Mouse (Mus musculus) macrophage (primary cell): ENCODE results near the gene Srpx2. TPM values are rescaled to one million over a fixed set of nuclear protein-coding genes. Genes with fewer than 3 reads are reported as not detected.

Source experiments
- H3K27ac ChIP-seq: fragments of 350-480 bp; formaldehyde crosslinking; 2 replicates; pipeline ENCODE4 v1.9.0; 2021
- H3K36me3 ChIP-seq: fragments of 350-480 bp; formaldehyde crosslinking; 2 replicates; pipeline ENCODE4 v1.9.0; 2021; ENCODE audit errors: inconsistent target
- H3K4me3 ChIP-seq: fragments of 350-480 bp; formaldehyde crosslinking; 2 replicates; pipeline ENCODE4 v1.9.0; 2021; ENCODE audit errors: inconsistent target
- H3K79me2 ChIP-seq: fragments of 350-480 bp; formaldehyde crosslinking; 2 replicates; pipeline ENCODE4 v1.9.0; 2021; ENCODE audit errors: inconsistent target
- WGBS: methylation state at CpG from one replicate; pipeline ENCODE4 v1.1.7; 2026; ENCODE audit warnings: inconsistent platforms; ENCODE audit not compliant: missing documents; 5-methylcytosine and 5-hydroxymethylcytosine counted together
- polyA plus RNA-seq: library from polyadenylated mRNA; stranded (reverse); fragments of 250-400 nt; gene quantifications from 3 replicates; pipeline ENCODE4 v1.2.4, GENCODE M21; 2018; ENCODE audit warnings: inconsistent platforms
- total RNA-seq, 78 experiments: library from RNA; depleted of rRNA; stranded (reverse); fragments of 250-400 nt; gene quantifications; 1 replicate in 9 of 78; 2 replicates in 24 of 78; 3 replicates in 43 of 78; 4 replicates in 2 of 78; pipeline ENCODE4 v1.2.4; 2018; ENCODE audit warnings: inconsistent platforms in 56 of 78

Gene Srpx2
- 1 to 10 TPM in 1 of 26 experiments, not detected in 25; 1.8 TPM for total RNA-seq (2018; cell fraction: chromatin; rRNA removed)
- not detected for total RNA-seq (2018; cell fraction: cytosol; rRNA removed)
- total RNA-seq (2018; cell fraction: nucleus; rRNA removed), result not detected
- not detected in 3 replicates for polyA plus RNA-seq

GRCm38 (mm10) chrX:133908261-133908660, at the start of gene Srpx2:
Gene Srpx2, plus strand, starts transcription at chrX:133908426.
- Histone ChIP-seq H3K27ac (no peak within 1 kb of the TSS), H3K36me3 (no peaks in the 10 kb centered on the region), H3K79me2 (no peaks in the 10 kb centered on the region), H3K4me3 (no peak within 1 kb of the TSS)
- 60% methylated on average over 3 of the region's 3 CpGs for WGBS

DNA sequence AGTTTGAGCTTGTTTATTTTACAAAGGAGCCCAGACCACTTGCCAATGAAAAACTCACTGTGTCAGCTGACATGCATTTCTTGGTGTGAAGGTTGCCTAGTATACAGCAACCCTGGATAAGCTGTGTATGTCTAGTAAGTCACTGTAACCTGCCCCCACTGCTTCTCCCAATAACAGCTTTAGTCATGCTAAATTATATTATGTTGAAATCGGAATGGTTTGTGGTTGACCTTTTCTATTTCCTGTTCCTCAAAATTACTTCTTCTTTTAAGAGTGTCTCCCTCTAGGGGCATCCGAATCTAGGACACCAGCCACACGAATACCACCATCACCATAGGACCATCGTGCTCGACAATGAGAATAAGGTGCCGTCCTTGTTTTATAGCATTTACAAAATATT, 38.5 kb upstream of the Srpx2 start:
- no peak overlapping the region for H3K27ac ChIP-seq
- no peak overlapping the region for H3K4me3 ChIP-seq
- 23% methylated on average over 6 of the region's 6 CpGs for WGBS
- no peaks in the 10 kb centered on the region for H3K36me3 ChIP-seq
- H3K79me2 ChIP-seq, result no peaks in the 10 kb centered on the region

DNA sequence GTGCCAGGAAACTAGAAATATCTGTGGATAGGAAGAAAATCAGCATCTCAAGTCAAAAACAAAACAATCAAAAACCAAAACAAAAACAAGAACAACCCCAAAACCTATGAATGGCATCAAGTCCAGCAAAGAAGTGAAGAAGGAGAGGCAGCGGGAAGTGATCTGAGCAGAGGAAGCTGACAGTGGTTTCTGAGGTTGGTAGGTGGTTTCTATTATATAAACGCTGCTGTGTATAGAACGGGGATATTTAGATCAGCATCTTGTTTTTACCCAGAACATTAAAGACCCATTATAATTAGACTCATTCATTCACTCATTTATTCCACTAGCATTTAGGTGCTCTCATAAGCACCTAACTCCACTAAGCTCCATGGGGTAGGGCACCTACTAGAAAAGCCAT, 20.9 kb upstream of the Srpx2 start:
- WGBS, result 41% methylated on average over 3 of the region's 3 CpGs
- H3K27ac ChIP-seq, result no peak overlapping the region
- H3K4me3 ChIP-seq, result no peak overlapping the region
- no peaks in the 10 kb centered on the region for H3K36me3 ChIP-seq
- no peaks in the 10 kb centered on the region for H3K79me2 ChIP-seq

- no peaks in the 10 kb centered on the region for H3K36me3 ChIP-seq
- 90% methylated on average over 4 of the region's 5 CpGs for WGBS
- H3K79me2 ChIP-seq, result no peaks in the 10 kb centered on the region
- H3K4me3 ChIP-seq, result no peak overlapping the region
- H3K27ac ChIP-seq, result no peak overlapping the region
Measured at GRCm38 (mm10) chrX:133888111-133888510, 20.1 kb upstream of the Srpx2 start.

GRCm38 (mm10) chrX:133898014-133898542, 10.1 kb upstream of the Srpx2 start, which contains the start of gene Tspan6:
Gene Tspan6, minus strand, starts transcription at chrX:133898429.
- 17% methylated on average over 32 of the region's 33 CpGs for WGBS
- Histone ChIP-seq H3K27ac (no peak within 1 kb of the TSS), H3K4me3 (no peak within 1 kb of the TSS), H3K79me2 (no peaks in the 10 kb centered on the region), H3K36me3 (no peaks in the 10 kb centered on the region)

DNA sequence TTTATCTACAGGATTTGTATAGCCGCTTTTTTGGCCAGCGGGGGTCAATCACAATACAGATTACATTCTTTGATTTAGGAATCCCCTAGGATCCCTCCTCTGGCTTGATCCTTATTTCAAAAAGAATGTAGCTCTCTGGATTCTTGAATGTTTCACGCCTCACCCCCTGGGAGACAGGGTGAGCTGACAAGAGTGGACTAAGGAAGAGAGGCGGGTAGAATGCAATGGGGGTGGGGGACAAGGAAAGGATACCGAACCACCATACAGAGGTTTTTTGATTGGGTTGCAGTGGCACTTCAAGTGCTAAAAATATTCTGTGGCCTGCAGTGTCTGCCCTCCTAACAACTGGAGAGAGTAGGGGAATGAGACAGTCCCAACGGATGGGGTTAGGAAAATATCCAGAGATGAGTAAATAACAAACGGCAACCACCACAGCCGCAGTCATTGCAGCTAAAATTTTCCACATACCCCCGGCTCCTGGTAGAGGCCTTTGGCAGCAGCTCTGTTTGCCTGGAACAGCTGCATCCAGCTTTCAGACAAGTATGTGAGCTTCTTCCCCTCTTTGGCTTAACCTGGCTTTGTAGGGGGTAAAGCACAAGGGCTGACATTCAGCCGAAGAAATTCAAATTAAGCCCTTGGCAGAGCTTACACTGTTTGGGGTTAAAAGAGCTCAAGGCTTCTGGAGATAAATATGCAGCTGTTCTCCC, 3.3 kb downstream of the Srpx2 start:
- WGBS, result 84% methylated on average over 10 of the region's 10 CpGs
- Histone ChIP-seq H3K4me3 (no peak overlapping the region), H3K27ac (no peak overlapping the region), H3K36me3 (no peaks in the 10 kb centered on the region), H3K79me2 (no peaks in the 10 kb centered on the region)

DNA sequence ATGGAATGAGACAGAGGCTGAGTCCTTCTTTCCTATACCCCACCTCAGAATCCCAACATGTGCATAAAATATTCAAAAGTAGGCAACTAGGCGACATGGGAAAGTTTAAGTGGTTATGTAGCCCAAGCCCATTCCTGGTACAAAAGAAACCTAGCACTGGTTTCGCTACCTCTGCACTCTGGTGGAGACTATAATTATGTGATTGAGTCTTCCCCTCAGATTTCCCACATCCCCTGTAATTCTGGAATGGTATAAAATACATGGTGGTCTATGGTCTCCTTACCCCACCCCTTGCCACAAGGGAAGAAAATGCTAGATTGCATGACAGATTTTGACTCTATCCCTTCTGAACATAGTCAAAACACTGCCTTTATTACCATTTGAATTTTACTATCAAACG, 4.8 kb downstream of the Srpx2 start:
- H3K27ac ChIP-seq, result no peak overlapping the region
- H3K79me2 ChIP-seq, result no peaks in the 10 kb centered on the region
- WGBS, result 86% methylated on average over 2 of the region's 3 CpGs
- no peaks in the 10 kb centered on the region for H3K36me3 ChIP-seq
- no peak overlapping the region for H3K4me3 ChIP-seq

DNA sequence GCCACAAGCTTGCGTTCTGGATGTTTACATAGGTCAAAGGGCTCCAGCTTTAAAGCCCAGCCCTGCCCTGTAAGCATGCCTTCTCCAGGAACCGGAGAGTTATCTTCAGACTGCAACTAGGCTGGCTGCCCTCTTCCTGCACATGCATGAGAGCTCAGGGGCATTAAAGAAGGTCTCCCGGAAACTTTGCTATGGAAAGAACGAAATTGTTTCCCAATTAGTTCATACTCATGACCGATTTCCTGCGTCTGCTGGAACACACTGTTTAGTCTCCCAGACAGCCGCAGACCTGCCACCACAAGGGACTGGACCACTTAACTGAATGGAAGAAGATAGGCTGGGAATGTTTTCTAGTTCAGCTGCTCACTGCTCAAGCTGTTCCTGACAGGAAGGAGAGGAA, 6.0 kb downstream of the Srpx2 start:
- WGBS, result 71% methylated on average over 7 of the region's 7 CpGs
- no peak overlapping the region for H3K4me3 ChIP-seq
- no peaks in the 10 kb centered on the region for H3K79me2 ChIP-seq
- no peaks in the 10 kb centered on the region for H3K36me3 ChIP-seq
- no peak overlapping the region for H3K27ac ChIP-seq

DNA sequence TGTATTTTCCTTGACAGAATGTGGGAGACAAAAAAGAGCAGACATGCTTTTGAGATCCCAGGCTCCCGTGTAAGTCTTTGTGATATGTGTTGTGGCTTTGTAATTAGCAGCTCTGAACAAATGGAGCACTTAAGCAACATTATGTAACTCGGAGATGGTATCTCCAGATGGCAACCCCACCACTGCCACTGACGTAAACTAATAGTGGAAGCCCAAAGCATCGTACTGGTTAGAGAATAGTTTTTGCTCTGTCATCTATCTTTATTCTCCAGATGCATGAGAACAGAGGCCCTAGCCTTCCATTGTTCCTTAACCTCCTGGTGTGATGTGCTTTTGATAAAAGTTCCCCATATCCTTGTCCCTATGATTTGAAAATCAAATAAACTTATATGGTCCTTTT, 13.0 kb downstream of the Srpx2 start:
- H3K27ac ChIP-seq, result no peak overlapping the region
- no peaks in the 10 kb centered on the region for H3K36me3 ChIP-seq
- 39% methylated on average over 4 of the region's 4 CpGs for WGBS
- no peaks in the 10 kb centered on the region for H3K79me2 ChIP-seq
- H3K4me3 ChIP-seq, result no peak overlapping the region

DNA sequence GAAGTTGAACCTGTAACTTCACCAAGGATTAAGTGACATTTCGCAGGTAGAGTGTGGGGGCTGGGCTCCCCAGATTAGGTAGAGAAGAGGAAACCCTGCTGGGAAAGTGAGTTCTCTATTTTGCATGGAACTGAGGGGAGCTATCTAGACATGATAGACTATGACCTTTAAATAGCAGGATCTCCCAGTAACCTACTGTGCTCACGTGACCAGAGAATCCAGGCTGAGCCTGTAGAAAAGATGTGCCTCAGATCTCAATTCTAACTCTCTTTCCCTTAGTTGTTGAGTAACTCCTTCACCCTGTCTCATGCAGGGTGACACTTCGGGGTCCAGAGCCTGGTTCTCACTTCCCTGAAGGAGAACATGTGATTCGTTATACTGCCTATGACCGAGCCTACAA, 18.5 kb downstream of the Srpx2 start:
- 45% methylated on average over 5 of the region's 5 CpGs for WGBS
- H3K79me2 ChIP-seq, result no peaks in the 10 kb centered on the region
- no peak overlapping the region for H3K27ac ChIP-seq
- no peaks in the 10 kb centered on the region for H3K36me3 ChIP-seq
- H3K4me3 ChIP-seq, result no peak overlapping the region

GRCm38 (mm10) chrX:133931302-133932013, 23.2 kb downstream of the Srpx2 start:
- Histone ChIP-seq H3K36me3 (no peaks in the 10 kb centered on the region), H3K4me3 (no peak overlapping the region), H3K27ac (no peak overlapping the region), H3K79me2 (no peaks in the 10 kb centered on the region)
- 65% methylated on average over 11 of the region's 12 CpGs for WGBS

DNA sequence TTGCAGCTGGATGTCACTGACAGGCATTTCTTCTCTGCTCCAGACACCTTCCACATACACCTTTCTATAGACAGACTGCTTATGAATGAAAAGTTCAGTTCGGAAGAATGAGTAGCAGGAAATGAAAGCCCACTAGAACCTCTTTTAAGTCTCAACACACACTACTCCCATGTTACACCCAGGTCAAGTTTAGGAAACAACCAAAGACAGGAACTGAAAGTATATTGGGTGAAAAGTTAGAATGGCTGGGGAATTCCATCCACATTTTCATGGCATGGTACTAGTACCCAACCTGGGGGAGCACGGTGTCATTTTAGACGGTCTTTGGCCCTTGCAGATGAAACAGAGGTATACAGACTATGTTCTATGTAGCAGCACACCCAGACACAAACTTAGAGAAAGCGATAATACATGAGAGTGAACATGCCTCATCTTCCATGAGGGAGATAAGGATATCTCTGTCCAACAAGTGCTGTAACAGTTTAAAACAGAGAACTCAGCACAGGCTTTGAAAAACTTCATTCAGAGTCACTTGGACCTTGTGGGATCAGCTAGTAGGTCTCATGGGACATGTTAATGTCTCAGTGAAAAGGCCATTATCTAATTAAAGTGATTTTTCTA, 28.5 kb downstream of the Srpx2 start:
- no peaks in the 10 kb centered on the region for H3K79me2 ChIP-seq
- WGBS, result 81% methylated on average over 4 of the region's 4 CpGs
- no peak overlapping the region for H3K4me3 ChIP-seq
- no peaks in the 10 kb centered on the region for H3K36me3 ChIP-seq
- no peak overlapping the region for H3K27ac ChIP-seq

DNA sequence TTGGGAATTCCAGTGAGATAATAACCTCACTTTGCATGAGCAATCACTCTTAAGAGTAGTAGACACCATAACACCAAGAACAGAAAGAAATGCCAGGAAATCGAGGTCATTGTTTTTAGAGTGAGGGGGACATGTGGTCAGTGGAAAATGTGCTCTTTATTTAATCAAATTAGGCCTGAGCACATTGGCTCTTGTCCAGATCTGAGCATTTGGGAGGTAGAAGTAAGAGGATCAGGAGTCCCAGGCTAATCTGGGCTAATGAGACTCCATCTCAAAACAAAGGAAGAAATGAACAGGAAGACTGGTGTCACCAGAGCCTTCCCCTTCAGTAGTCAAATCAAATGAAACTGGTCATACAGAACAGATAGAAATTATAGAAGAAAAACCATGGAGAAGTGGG, 31.3 kb downstream of the Srpx2 start:
- H3K27ac ChIP-seq, result no peak overlapping the region
- no peak overlapping the region for H3K4me3 ChIP-seq
- 86% methylated on average over 1 of the region's 1 CpGs for WGBS
- H3K36me3 ChIP-seq, result no peaks in the 10 kb centered on the region
- H3K79me2 ChIP-seq, result no peaks in the 10 kb centered on the region

DNA sequence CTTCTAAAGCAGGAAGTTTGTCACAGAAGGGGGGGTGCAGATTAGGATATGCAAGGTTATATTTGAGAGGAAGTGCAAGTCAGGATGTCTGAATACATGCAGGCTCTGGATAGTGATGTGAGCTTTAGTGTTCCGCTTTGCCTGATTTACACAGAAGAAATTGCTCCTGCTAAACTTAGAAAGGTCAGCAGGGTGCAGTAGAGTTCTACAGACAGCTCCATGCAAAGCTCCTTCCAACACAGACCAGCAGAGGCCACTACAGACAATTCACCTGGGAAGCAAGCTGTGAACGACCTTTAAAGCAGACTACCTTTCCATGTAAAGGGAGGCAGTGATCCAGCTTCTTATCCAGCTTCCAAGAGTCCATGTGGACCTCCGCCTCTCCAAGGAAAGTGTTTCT, 39.2 kb downstream of the Srpx2 start:
- Histone ChIP-seq H3K27ac (no peak overlapping the region), H3K4me3 (no peak overlapping the region), H3K79me2 (no peaks in the 10 kb centered on the region), H3K36me3 (no peaks in the 10 kb centered on the region)
- WGBS, result 51% methylated on average over 3 of the region's 3 CpGs

DNA sequence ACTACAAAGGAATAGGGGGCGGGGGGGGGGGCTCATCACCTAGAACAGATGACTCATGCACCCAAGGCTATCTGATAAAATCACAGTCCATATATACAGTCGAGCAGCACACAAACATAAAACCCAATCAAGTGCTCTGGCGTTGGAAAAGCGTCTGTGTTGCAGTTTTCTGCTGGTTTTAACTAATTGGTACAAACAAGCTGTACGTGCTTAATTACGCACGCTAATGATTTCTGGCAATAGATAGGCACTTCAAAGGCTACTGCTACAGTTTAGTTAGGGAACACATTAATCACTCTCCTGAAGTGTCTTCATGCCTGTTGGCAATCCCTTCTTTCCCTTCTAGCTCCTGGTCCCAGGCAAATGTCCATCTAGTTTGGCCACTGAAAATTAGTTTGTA, 46.4 kb downstream of the Srpx2 start:
- H3K4me3 ChIP-seq, result no peak overlapping the region
- no peak overlapping the region for H3K27ac ChIP-seq
- no peaks in the 10 kb centered on the region for H3K79me2 ChIP-seq
- H3K36me3 ChIP-seq, result no peaks in the 10 kb centered on the region
- 91% methylated on average over 6 of the region's 7 CpGs for WGBS
